Mouse (Mus musculus): ENCODE measurements around the gene Pid1.

- TF ChIP-seq CTCF (IDR thresholded peaks at IDR 0.05; ENCODE audit: insufficient read depth, low read length) (no peak), POLR2A (IDR thresholded peaks at IDR 0.05; ENCODE audit: borderline replicate concordance, extremely low read depth, low read depth, low read length) (no peak)
These were observed 116.9 kb downstream of the Pid1 start for GRCm38 (mm10) chr1:84247111-84247510.

Measured in lung, adult 2 months (tissue).